Mouse (Mus musculus) induced T-regulatory cell, adult 2 months (primary cell): ENCODE data around the gene Cdca3.

Experiments
- DNase-seq: peaks from one replicate; pipeline ENCODE4 v3.0.0-alpha.2; 2012; ENCODE audit warnings: low read depth

The Cdca3 gene

GRCm38 (mm10) chr6:124865766-124866362 lies 36.5 kb downstream of the Cdca3 start:
- DNase-seq, result no peak

- no peak for DNase-seq
Observed at GRCm38 (mm10) chr6:124866560-124866959, 37.2 kb downstream of the Cdca3 start.

DNA sequence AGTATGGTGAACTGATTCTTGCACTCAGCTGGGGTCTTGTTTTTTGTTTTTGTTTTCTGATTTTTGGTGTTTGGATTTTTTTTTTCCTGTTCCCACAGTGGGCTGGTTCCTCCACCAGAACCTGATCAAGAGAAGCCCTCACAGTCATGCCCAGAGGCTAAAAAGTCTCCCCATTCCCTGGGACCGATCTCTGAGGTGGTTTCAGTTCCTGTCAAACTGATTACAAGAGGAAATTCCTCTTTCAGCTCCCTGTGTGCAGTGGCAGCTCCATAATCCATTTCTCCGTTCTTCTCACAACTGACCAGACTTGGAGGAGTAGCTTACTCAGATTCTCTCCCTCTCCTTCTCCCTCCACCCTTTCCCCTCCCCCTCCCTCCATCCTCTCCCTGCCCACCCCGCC lies 45.0 kb downstream of the Cdca3 start:
- DNase-seq, result no peak

GRCm38 (mm10) chr6:124879390-124879789 lies 50.0 kb downstream of the Cdca3 start:
- DNase-seq, result no peak

- no peak for DNase-seq
Observed at GRCm38 (mm10) chr6:124881821-124882220, 52.5 kb downstream of the Cdca3 start.
